Comparison of ENCODE assay signal across 9 mouse cellular contexts in the genomic region with DNA sequence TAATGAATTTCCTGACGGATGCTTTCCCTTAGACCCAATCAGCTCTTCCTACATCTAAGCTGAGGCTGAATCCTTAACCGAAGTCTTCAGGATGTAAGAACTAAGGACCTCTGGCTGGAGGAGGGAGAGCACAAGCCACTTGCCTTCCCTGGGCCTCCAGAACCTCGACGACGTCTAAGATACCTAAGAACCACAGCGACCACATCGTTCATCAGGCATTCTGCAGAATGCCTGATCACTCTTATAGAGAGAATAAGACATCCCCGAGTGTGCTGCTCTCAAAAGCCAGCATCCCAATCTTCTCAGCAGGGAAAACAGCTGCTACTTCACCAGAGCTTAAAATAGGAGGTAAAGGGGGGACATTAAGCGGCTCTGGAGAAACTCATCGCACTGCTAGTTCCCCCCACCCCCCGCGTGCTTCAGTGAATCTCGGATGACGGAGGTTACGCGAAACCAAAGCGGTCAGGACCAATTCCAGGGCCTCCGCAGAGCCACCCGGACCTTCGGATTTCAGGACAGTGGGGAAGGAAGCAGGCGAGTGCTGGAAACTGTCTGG. TPM values are rescaled to one million over a fixed set of nuclear protein-coding genes. Genes with fewer than 3 reads are reported as not detected.
DNase-seq lines count a peak whose midpoint lies in the region; ATAC-seq and TF ChIP-seq lines count a peak whose summit lies in the region.
"Had no signal": no experiment of that assay in that cellular context is flagged by ENCODE, and none has a peak within 500 bp of the region (broad histone marks: within the 10 kb centered on the region; RNA-seq: fewer than 3 reads in every experiment).

No protein-coding gene starts in this region.

- peak overlapping the region; percentile 62 for H3K4me2 ChIP-seq in heart, postnatal 0 days (ENCODE audit: low read depth, low read length)
- peak overlapping the region; percentile 69 for H3K4me2 ChIP-seq in lung, postnatal 0 days (replicated peaks; ENCODE audit: low read depth, low read length)
- peak overlapping the region; percentile 71 for H3K4me2 ChIP-seq in stomach, embryonic 16.5 days (ENCODE audit: low read depth, low read length)

- TF ChIP-seq EP300 in heart, postnatal 0 days (IDR thresholded peaks at IDR 0.05; ENCODE audit: low read depth) = no peak
- TF ChIP-seq EP300 in lung, postnatal 0 days (IDR thresholded peaks at IDR 0.05) = no peak

- peak; percentile 3 for DNase-seq in kidney, postnatal 14 days
- no peak for DNase-seq in kidney, adult 18-20 months
- peak; percentile 14 for DNase-seq in ES-CJ7 (ENCODE audit: low read depth, low spot score)
- DNase-seq in adipocyte (ENCODE audit: low spot score) = peak; percentile 26
- DNase-seq in heart, postnatal 0 days (ENCODE audit: low spot score) = peak; percentile 29
- peak; percentile 47 for DNase-seq in lung, postnatal 0 days (ENCODE audit: low spot score)
- no peak for DNase-seq in ovary, postnatal 10 days (ENCODE audit: low spot score)

- peak overlapping the region; percentile 96 for H3K27ac ChIP-seq in heart, postnatal 0 days (ENCODE audit: low read depth)
- H3K27ac ChIP-seq in lung, postnatal 0 days (ENCODE audit: low read length) = peak overlapping the region; percentile 96
- H3K27ac ChIP-seq in stomach, embryonic 16.5 days (ENCODE audit: low read length) = peak overlapping the region; percentile 90

- under 1% methylated on average over 21 of the region's 21 CpGs for WGBS in heart, postnatal 0 days
- under 1% methylated on average over 21 of the region's 21 CpGs for WGBS in lung, postnatal 0 days
- under 1% methylated on average over 21 of the region's 21 CpGs for WGBS in stomach, embryonic 16.5 days

- H3K9me3 ChIP-seq in heart, postnatal 0 days (replicated peaks; ENCODE audit: control insufficient read depth, low read length) = no peaks in the 10 kb centered on the region
- no peaks in the 10 kb centered on the region for H3K9me3 ChIP-seq in lung, postnatal 0 days (ENCODE audit: low read length)
- no peaks in the 10 kb centered on the region for H3K9me3 ChIP-seq in stomach, embryonic 16.5 days (replicated peaks; ENCODE audit: control insufficient read depth, low read length)

- H3K9ac ChIP-seq in heart, postnatal 0 days (replicated peaks; ENCODE audit: low read depth, low read length) = peak overlapping the region; percentile 77
- H3K9ac ChIP-seq in lung, postnatal 0 days (replicated peaks; ENCODE audit: low read depth) = peak overlapping the region; percentile 84
- H3K9ac ChIP-seq in stomach, embryonic 16.5 days (ENCODE audit: low read length) = peak overlapping the region; percentile 84

- H3K4me1 ChIP-seq in heart, postnatal 0 days (ENCODE audit: control insufficient read depth, insufficient read depth) = peaks cover 11% of the 10 kb centered on the region
- peaks cover 8% of the 10 kb centered on the region; the same call in 1 of the 2 replicates for H3K4me1 ChIP-seq in lung, postnatal 0 days (ENCODE audit: insufficient read depth, low read depth, low read length)
- H3K4me1 ChIP-seq in stomach, embryonic 16.5 days (ENCODE audit: control insufficient read depth, insufficient read depth, low read length) = peaks cover 10% of the 10 kb centered on the region

- peak overlapping the region; percentile 93 for H3K4me3 ChIP-seq in heart, postnatal 0 days (ENCODE audit: low read depth, low read length)
- peak overlapping the region; percentile 87 for H3K4me3 ChIP-seq in lung, postnatal 0 days (ENCODE audit: low read depth, low read length)
- peak overlapping the region; percentile 69 for H3K4me3 ChIP-seq in stomach, embryonic 16.5 days (replicated peaks; ENCODE audit: low read length)

- no peaks in the 10 kb centered on the region for H3K27me3 ChIP-seq in heart, postnatal 0 days (ENCODE audit: control insufficient read depth, insufficient read depth, low read length)
- no peaks in the 10 kb centered on the region for H3K27me3 ChIP-seq in lung, postnatal 0 days (replicated peaks; ENCODE audit: insufficient read depth, low read length)
- H3K27me3 ChIP-seq in stomach, embryonic 16.5 days (ENCODE audit: control insufficient read depth, insufficient read depth, low read length) = no peaks in the 10 kb centered on the region

- TF ChIP-seq CTCF in heart, postnatal 0 days (IDR thresholded peaks at IDR 0.05; ENCODE audit: low read depth) = no peak
- TF ChIP-seq CTCF in lung, postnatal 0 days (IDR thresholded peaks at IDR 0.05) = no peak

- peaks cover 6% of the 10 kb centered on the region; the same call in 1 of the 2 replicates for H3K36me3 ChIP-seq in heart, postnatal 0 days (replicated peaks; ENCODE audit: control insufficient read depth, insufficient read depth, low read length)
- H3K36me3 ChIP-seq in lung, postnatal 0 days (ENCODE audit: insufficient read depth, low read length) = no peaks in the 10 kb centered on the region
- H3K36me3 ChIP-seq in stomach, embryonic 16.5 days (ENCODE audit: control insufficient read depth, insufficient read depth, low read length) = no peaks in the 10 kb centered on the region

- peak; percentile 17; the same call in 1 of the 2 replicates for ATAC-seq in heart, postnatal 0 days (ENCODE audit: insufficient read depth, low read depth)
- ATAC-seq in lung, postnatal 0 days = peak; percentile 30; the same call in 1 of the 2 replicates
- ATAC-seq in stomach, embryonic 16.5 days (ENCODE audit: insufficient read depth, low FRiP score) = no peak; the same call in 1 of the 2 replicates

RNA-seq across cellular contexts. Expression of a gene that starts 0.6 kb away (rescaled TPM):
- 87.7 and 152 TPM in 2 replicates for total RNA-seq in heart, postnatal 0 days (2014; rRNA removed; ENCODE audit: low replicate concordance)
- polyA plus RNA-seq in heart, postnatal 0 days (2015; fragmentation: Nextera tagmentation; extraction: Ambion mirVana) = 132 and 142 TPM in 2 replicates
- 95.9 and 96.5 TPM in 2 replicates for polyA plus RNA-seq in lung, postnatal 0 days (2015; fragmentation: Nextera tagmentation; extraction: Ambion mirVana)
- 88.3 and 109 TPM in 2 replicates for polyA plus RNA-seq in stomach, embryonic 16.5 days (2015; fragmentation: Nextera tagmentation; extraction: Ambion mirVana)

RNA-seq across cellular contexts. Expression of a gene that starts 18.6 kb away (rescaled TPM):
- total RNA-seq in heart, postnatal 0 days (2014; rRNA removed; ENCODE audit: low replicate concordance) = not detected in 2 replicates
- not detected in 2 replicates for polyA plus RNA-seq in heart, postnatal 0 days (2015; fragmentation: Nextera tagmentation; extraction: Ambion mirVana)
- not detected in 2 replicates for polyA plus RNA-seq in lung, postnatal 0 days (2015; fragmentation: Nextera tagmentation; extraction: Ambion mirVana)
- not detected in 2 replicates for polyA plus RNA-seq in stomach, embryonic 16.5 days (2015; fragmentation: Nextera tagmentation; extraction: Ambion mirVana)
- total RNA-seq: layer of hippocampus, postnatal 36 days had no signal

RNA-seq across cellular contexts. Expression of a gene that starts 25.3 kb away (rescaled TPM):
- total RNA-seq in heart, postnatal 0 days (2014; rRNA removed; ENCODE audit: low replicate concordance) = not detected in 2 replicates
- not detected in 2 replicates for polyA plus RNA-seq in heart, postnatal 0 days (2015; fragmentation: Nextera tagmentation; extraction: Ambion mirVana)
- not detected in 2 replicates for polyA plus RNA-seq in lung, postnatal 0 days (2015; fragmentation: Nextera tagmentation; extraction: Ambion mirVana)
- polyA plus RNA-seq in stomach, embryonic 16.5 days (2015; fragmentation: Nextera tagmentation; extraction: Ambion mirVana) = not detected in 2 replicates
- total RNA-seq: layer of hippocampus, postnatal 36 days had no signal

Comparison
In these comparisons a context has a peak if more than half of its experiments do, and no peak if none do; other contexts are left out.
1. DNase-seq: peak in kidney, postnatal 14 days (single experiment), ES-CJ7 (single experiment), adipocyte (single experiment), heart, postnatal 0 days (single experiment) and lung, postnatal 0 days (single experiment); none in kidney, adult 18-20 months (single experiment) and ovary, postnatal 10 days (single experiment).
2. Peak in every context shown above with its lines, with median percentiles within 50 percentile points of each other: H3K27ac ChIP-seq, H3K4me2 ChIP-seq, H3K4me3 ChIP-seq and H3K9ac ChIP-seq.